ENCODE assay signal across 15 mouse cellular contexts in genomic region chr15:103040601-103041000, GRCm38 (mm10). TPM values are rescaled to one million over a fixed set of nuclear protein-coding genes. Genes with fewer than 3 reads are reported as not detected.
DNase-seq lines count a peak whose midpoint lies in the region; ATAC-seq and TF ChIP-seq lines count a peak whose summit lies in the region.
"Had no signal": no experiment of that assay in that cellular context is flagged by ENCODE, and none has a peak within 500 bp of the region (broad histone marks: within the 10 kb centered on the region; RNA-seq: fewer than 3 reads in every experiment).

No protein-coding gene starts in this region.

- no peak overlapping the region for H3K4me3 ChIP-seq in kidney, postnatal 0 days (replicated peaks; ENCODE audit: low read depth, low read length)
- H3K4me3 ChIP-seq in embryonic facial prominence, embryonic 10.5 days: no peak overlapping the region
- peak overlapping the region; percentile 20 for H3K4me3 ChIP-seq in hindbrain, embryonic 16.5 days (ENCODE audit: low read length)
- peak overlapping the region; percentile 39 for H3K4me3 ChIP-seq in neural tube, embryonic 12.5 days
- H3K4me3 ChIP-seq in forebrain, embryonic 13.5 days: no peak overlapping the region
- H3K4me3 ChIP-seq: heart, embryonic 13.5 days; liver, embryonic 13.5 days had no signal

- DNase-seq in kidney, postnatal 0 days (ENCODE audit: low spot score): no peak
- no peak for DNase-seq in kidney, adult 8-10 months
- DNase-seq in embryonic facial prominence, embryonic 10.5 days (ENCODE audit: low spot score): peak; percentile 30
- DNase-seq in urinary bladder, postnatal 10 days (ENCODE audit: low spot score): no peak
- DNase-seq in layer of hippocampus, postnatal 36 days: no peak
- DNase-seq: adrenal gland, adult 8-10 months; cerebellum, postnatal 36 days; liver, embryonic 13.5 days had no signal

- WGBS in kidney, postnatal 0 days: 34% methylated on average over 12 of the region's 12 CpGs
- 2% methylated on average over 12 of the region's 12 CpGs for WGBS in embryonic facial prominence, embryonic 10.5 days
- 7% methylated on average over 12 of the region's 12 CpGs for WGBS in hindbrain, embryonic 16.5 days
- 1% methylated on average over 12 of the region's 12 CpGs for WGBS in neural tube, embryonic 12.5 days
- WGBS in forebrain, embryonic 13.5 days: 2% methylated on average over 12 of the region's 12 CpGs

- H3K9me3 ChIP-seq in kidney, postnatal 0 days (replicated peaks; ENCODE audit: low read length): no peaks in the 10 kb centered on the region
- no peaks in the 10 kb centered on the region for H3K9me3 ChIP-seq in embryonic facial prominence, embryonic 10.5 days
- H3K9me3 ChIP-seq in hindbrain, embryonic 16.5 days (ENCODE audit: control insufficient read depth, low read length): no peaks in the 10 kb centered on the region
- H3K9me3 ChIP-seq in neural tube, embryonic 12.5 days: no peaks in the 10 kb centered on the region
- no peaks in the 10 kb centered on the region for H3K9me3 ChIP-seq in forebrain, embryonic 13.5 days (replicated peaks)
- H3K9me3 ChIP-seq: heart, embryonic 13.5 days; liver, embryonic 13.5 days had no signal

- no peak for ATAC-seq in kidney, postnatal 0 days (replicated peaks; ENCODE audit: low FRiP score, low read depth)
- ATAC-seq in hindbrain, embryonic 16.5 days: no peak
- no peak for ATAC-seq in neural tube, embryonic 12.5 days (ENCODE audit: low FRiP score, low read depth)
- no peak for ATAC-seq in forebrain, embryonic 13.5 days
- ATAC-seq: CD4-positive, CD25-positive, alpha-beta regulatory T cell, adult 4 months; inflammation-experienced regulatory T-cells, adult 6 months had no signal

- H3K27me3 ChIP-seq in kidney, postnatal 0 days (ENCODE audit: insufficient read depth, low read length): 0 out of 2 replicates have a peak, but pooled peaks cover 8% of the 10 kb centered on the region
- peaks cover 100% of the 10 kb centered on the region for H3K27me3 ChIP-seq in embryonic facial prominence, embryonic 10.5 days (replicated peaks; ENCODE audit: low read depth, poor library complexity, severe bottlenecking)
- H3K27me3 ChIP-seq in hindbrain, embryonic 16.5 days (replicated peaks; ENCODE audit: control insufficient read depth, insufficient read depth, low read length): peaks cover 44% of the 10 kb centered on the region
- no peaks in the 10 kb centered on the region for H3K27me3 ChIP-seq in neural tube, embryonic 12.5 days (replicated peaks)
- peaks cover 100% of the 10 kb centered on the region for H3K27me3 ChIP-seq in forebrain, embryonic 13.5 days

- 0 out of 2 replicates have a peak overlapping the region, but pooled peaks have one; percentile 21 for H3K27ac ChIP-seq in kidney, postnatal 0 days
- H3K27ac ChIP-seq in embryonic facial prominence, embryonic 10.5 days (replicated peaks): no peak overlapping the region
- peak overlapping the region; percentile 66 for H3K27ac ChIP-seq in hindbrain, embryonic 16.5 days (ENCODE audit: low read depth, low read length)
- H3K27ac ChIP-seq in neural tube, embryonic 12.5 days: peak overlapping the region; percentile 77
- H3K27ac ChIP-seq in forebrain, embryonic 13.5 days: no peak overlapping the region
- H3K27ac ChIP-seq: heart, embryonic 13.5 days; liver, embryonic 13.5 days had no signal

- no peaks in the 10 kb centered on the region for H3K36me3 ChIP-seq in kidney, postnatal 0 days (ENCODE audit: insufficient read depth, low read length)
- H3K36me3 ChIP-seq in embryonic facial prominence, embryonic 10.5 days (replicated peaks): no peaks in the 10 kb centered on the region
- H3K36me3 ChIP-seq in hindbrain, embryonic 16.5 days (ENCODE audit: control insufficient read depth, insufficient read depth, low read length): no peaks in the 10 kb centered on the region
- H3K36me3 ChIP-seq in neural tube, embryonic 12.5 days: no peaks in the 10 kb centered on the region
- H3K36me3 ChIP-seq in forebrain, embryonic 13.5 days (ENCODE audit: poor library complexity, severe bottlenecking): no peaks in the 10 kb centered on the region
- H3K36me3 ChIP-seq: heart, embryonic 13.5 days; liver, embryonic 13.5 days had no signal

- TF ChIP-seq CTCF in kidney, postnatal 0 days (IDR thresholded peaks at IDR 0.05; ENCODE audit: low read depth): no peak

- H3K4me2 ChIP-seq in kidney, postnatal 0 days (ENCODE audit: low read length): peak overlapping the region; percentile 37
- peak overlapping the region; percentile 54 for H3K4me2 ChIP-seq in hindbrain, embryonic 16.5 days (ENCODE audit: low read length)
- H3K4me2 ChIP-seq in neural tube, embryonic 12.5 days (replicated peaks): peak overlapping the region; percentile 86
- H3K4me2 ChIP-seq in forebrain, embryonic 13.5 days: no peak overlapping the region
- H3K4me2 ChIP-seq: heart, embryonic 13.5 days; liver, embryonic 13.5 days had no signal

- peaks cover 23% of the 10 kb centered on the region for H3K4me1 ChIP-seq in kidney, postnatal 0 days (replicated peaks; ENCODE audit: insufficient read depth, low read length)
- no peaks in the 10 kb centered on the region for H3K4me1 ChIP-seq in embryonic facial prominence, embryonic 10.5 days
- no peaks in the 10 kb centered on the region for H3K4me1 ChIP-seq in hindbrain, embryonic 16.5 days (ENCODE audit: control insufficient read depth, insufficient read depth, low read depth, low read length)
- H3K4me1 ChIP-seq in neural tube, embryonic 12.5 days: peaks cover 85% of the 10 kb centered on the region
- H3K4me1 ChIP-seq in forebrain, embryonic 13.5 days: no peaks in the 10 kb centered on the region
- H3K4me1 ChIP-seq: heart, embryonic 13.5 days; liver, embryonic 13.5 days had no signal

- H3K9ac ChIP-seq in kidney, postnatal 0 days (ENCODE audit: low read depth, low read length): 0 out of 2 replicates have a peak overlapping the region, but pooled peaks have one; percentile 19
- peak overlapping the region; percentile 49 for H3K9ac ChIP-seq in hindbrain, embryonic 16.5 days (ENCODE audit: low read depth, low read length)
- peak overlapping the region; percentile 88 for H3K9ac ChIP-seq in neural tube, embryonic 12.5 days
- H3K9ac ChIP-seq in forebrain, embryonic 13.5 days: no peak overlapping the region
- H3K9ac ChIP-seq: heart, embryonic 13.5 days; liver, embryonic 13.5 days had no signal

RNA-seq across cellular contexts. Expression of gene Hoxc4, which starts 21.9 kb away (rescaled TPM):
- 5.9 and 7.0 TPM in 2 replicates for polyA plus RNA-seq in kidney, postnatal 0 days (2015; fragmentation: Nextera tagmentation; extraction: Ambion mirVana)
- 0.11 and 0.16 TPM in 2 replicates for polyA plus RNA-seq in embryonic facial prominence, embryonic 10.5 days (2016; fragmentation: Nextera tagmentation; extraction: Ambion mirVana)
- 57.7 and 61.2 TPM in 2 replicates for polyA plus RNA-seq in hindbrain, embryonic 16.5 days (2015; fragmentation: Nextera tagmentation; extraction: Ambion mirVana)
- 69.5 and 77.4 TPM in 2 replicates for polyA plus RNA-seq in neural tube, embryonic 12.5 days (2016; fragmentation: Nextera tagmentation; extraction: Ambion mirVana)
- total RNA-seq in layer of hippocampus, postnatal 36 days (2021): not detected
- polyA plus RNA-seq in forebrain, embryonic 13.5 days (2015; fragmentation: Nextera tagmentation; extraction: Ambion mirVana): not detected in 2 replicates
- total RNA-seq: left cerebral cortex, adult 18-20 months had no signal
- polyA plus RNA-seq: CD4-positive, CD25-positive, alpha-beta regulatory T cell, adult 4 months; inflammation-experienced regulatory T-cells, adult 6 months had no signal

RNA-seq across cellular contexts. Expression of gene Hoxc6, which starts 42.5 kb away (rescaled TPM):
- 7.8 and 9.3 TPM in 2 replicates for polyA plus RNA-seq in kidney, postnatal 0 days (2015; fragmentation: Nextera tagmentation; extraction: Ambion mirVana)
- not detected in 2 replicates for polyA plus RNA-seq in embryonic facial prominence, embryonic 10.5 days (2016; fragmentation: Nextera tagmentation; extraction: Ambion mirVana)
- 4.0 and 9.0 TPM in 2 replicates for polyA plus RNA-seq in hindbrain, embryonic 16.5 days (2015; fragmentation: Nextera tagmentation; extraction: Ambion mirVana)
- 68.8 and 77.1 TPM in 2 replicates for polyA plus RNA-seq in neural tube, embryonic 12.5 days (2016; fragmentation: Nextera tagmentation; extraction: Ambion mirVana)
- not detected for total RNA-seq in layer of hippocampus, postnatal 36 days (2021)
- polyA plus RNA-seq in forebrain, embryonic 13.5 days (2015; fragmentation: Nextera tagmentation; extraction: Ambion mirVana): not detected in 2 replicates
- total RNA-seq: left cerebral cortex, adult 18-20 months had no signal
- polyA plus RNA-seq: CD4-positive, CD25-positive, alpha-beta regulatory T cell, adult 4 months; inflammation-experienced regulatory T-cells, adult 6 months had no signal

RNA-seq across cellular contexts. Expression of gene Hoxc8, which starts 50.2 kb away (rescaled TPM):
- 5.8 TPM in 2 replicates for polyA plus RNA-seq in kidney, postnatal 0 days (2015; fragmentation: Nextera tagmentation; extraction: Ambion mirVana)
- polyA plus RNA-seq in embryonic facial prominence, embryonic 10.5 days (2016; fragmentation: Nextera tagmentation; extraction: Ambion mirVana): not detected in 2 replicates
- 3.2 and 9.9 TPM in 2 replicates for polyA plus RNA-seq in hindbrain, embryonic 16.5 days (2015; fragmentation: Nextera tagmentation; extraction: Ambion mirVana)
- polyA plus RNA-seq in neural tube, embryonic 12.5 days (2016; fragmentation: Nextera tagmentation; extraction: Ambion mirVana): 44.5 and 65.6 TPM in 2 replicates
- total RNA-seq in layer of hippocampus, postnatal 36 days (2021): not detected
- polyA plus RNA-seq in forebrain, embryonic 13.5 days (2015; fragmentation: Nextera tagmentation; extraction: Ambion mirVana): not detected in 2 replicates
- total RNA-seq: left cerebral cortex, adult 18-20 months had no signal
- polyA plus RNA-seq: heart, embryonic 13.5 days had no signal

Comparison
In these comparisons a context has a peak if more than half of its experiments do, and no peak if none do; other contexts are left out.
1. H3K27ac ChIP-seq: peak in kidney, postnatal 0 days (single experiment), hindbrain, embryonic 16.5 days (single experiment) and neural tube, embryonic 12.5 days (single experiment); none in embryonic facial prominence, embryonic 10.5 days (single experiment) and forebrain, embryonic 13.5 days (single experiment).
2. H3K4me3 ChIP-seq: peak in hindbrain, embryonic 16.5 days (single experiment) and neural tube, embryonic 12.5 days (single experiment); none in kidney, postnatal 0 days (single experiment), embryonic facial prominence, embryonic 10.5 days (single experiment) and forebrain, embryonic 13.5 days (single experiment).